Mouse (Mus musculus) olfactory bulb, adult 2 months (tissue): ENCODE measurements around the gene Fam69b.

Experiments used
- CTCF ChIP-seq: fragments of 200-500 bp; IDR thresholded peaks from 2 replicates; pipeline ENCODE4 v1.5.1; 2012; ENCODE audit warnings: low read depth, mild to moderate bottlenecking, low read length, moderate library complexity; ENCODE audit not compliant: insufficient read depth
- POLR2A ChIP-seq: fragments of 200-500 bp; IDR thresholded peaks from 2 replicates; pipeline ENCODE4 v1.6.1; 2012; ENCODE audit warnings: mild to moderate bottlenecking, low read depth, low read length, moderate library complexity; ENCODE audit not compliant: insufficient read depth

- TF ChIP-seq CTCF: no peak
- no peak for TF ChIP-seq POLR2A
Measured at GRCm38 (mm10) chr2:26600664-26601063, 27.6 kb upstream of the Fam69b start.
